Mouse (Mus musculus): ENCODE results near the gene Clic3.

Gene Clic3

GRCm38 (mm10) chr2:25442682-25443081 lies 14.0 kb upstream of the Clic3 start:
- DNase-seq (ENCODE audit: low read depth, low spot score) = no peak

GRCm38 (mm10) chr2:25450853-25451647 lies 5.6 kb upstream of the Clic3 start:
- DNase-seq (ENCODE audit: low read depth, low spot score) = peak; percentile 29

GRCm38 (mm10) chr2:25452951-25453350 lies 3.7 kb upstream of the Clic3 start:
- DNase-seq (ENCODE audit: low read depth, low spot score) = no peak

GRCm38 (mm10) chr2:25457022-25457896 lies 621 bp downstream of the Clic3 start:
- DNase-seq (ENCODE audit: low read depth, low spot score) = no peak

- DNase-seq (ENCODE audit: low read depth, low spot score) = no peak
Measured at GRCm38 (mm10) chr2:25458911-25459310, 2.3 kb downstream of the Clic3 start.

- DNase-seq (ENCODE audit: low read depth, low spot score) = no peak
Measured at GRCm38 (mm10) chr2:25460135-25460534, 3.5 kb downstream of the Clic3 start.

GRCm38 (mm10) chr2:25460551-25461309 lies 4.1 kb downstream of the Clic3 start, which contains the start of gene Paxx:
Paxx (minus strand) TSS chr2:25461094.
- DNase-seq (ENCODE audit: low read depth, low spot score) = peak; percentile 99

GRCm38 (mm10) chr2:25461407-25461806 lies 4.8 kb downstream of the Clic3 start:
- no peak for DNase-seq (ENCODE audit: low read depth, low spot score)

GRCm38 (mm10) chr2:25463630-25464029 lies 7.0 kb downstream of the Clic3 start:
- DNase-seq (ENCODE audit: low read depth, low spot score) = no peak

- DNase-seq (ENCODE audit: low read depth, low spot score) = no peak
Measured at GRCm38 (mm10) chr2:25465256-25465655, 8.6 kb downstream of the Clic3 start.

- peak; percentile 46 for DNase-seq (ENCODE audit: low read depth, low spot score)
Measured at GRCm38 (mm10) chr2:25465816-25466635, 9.4 kb downstream of the Clic3 start.

GRCm38 (mm10) chr2:25467606-25468303 lies 11.1 kb downstream of the Clic3 start:
- no peak for DNase-seq (ENCODE audit: low read depth, low spot score)

- no peak for DNase-seq (ENCODE audit: low read depth, low spot score)
Measured at GRCm38 (mm10) chr2:25468962-25469915, 12.6 kb downstream of the Clic3 start.

GRCm38 (mm10) chr2:25469969-25470368 lies 13.3 kb downstream of the Clic3 start, which contains the start of gene Ptgds:
Ptgds (minus strand) TSS chr2:25470046.
- DNase-seq (ENCODE audit: low read depth, low spot score) = no peak

GRCm38 (mm10) chr2:25472550-25472949 lies 15.9 kb downstream of the Clic3 start:
- no peak for DNase-seq (ENCODE audit: low read depth, low spot score)

GRCm38 (mm10) chr2:25477541-25477940 lies 20.9 kb downstream of the Clic3 start:
- DNase-seq (ENCODE audit: low read depth, low spot score) = no peak

GRCm38 (mm10) chr2:25477967-25478675 lies 21.5 kb downstream of the Clic3 start:
- no peak for DNase-seq (ENCODE audit: low read depth, low spot score)

- no peak for DNase-seq (ENCODE audit: low read depth, low spot score)
Measured at GRCm38 (mm10) chr2:25479551-25480311, 23.1 kb downstream of the Clic3 start.

Measured in A20 (cell line).